Mouse (Mus musculus) 3T3-L1 (cell line): ENCODE data around the gene Prr12.
A peak's percentile ranks its signal among the peaks of the same experiment; 100 is the strongest.
"Not testable (repeated sequence)": the region's sequence is repeated elsewhere in the genome, so short reads cannot be mapped to it uniquely, and the experiment has no call there.

Experiments
- DNase-seq: peaks from one replicate; pipeline ENCODE4 v3.0.0-alpha.2; 2015; ENCODE audit warnings: low read depth, low spot score

Gene Prr12

GRCm38 (mm10) chr7:45052862-45053116, at the start of gene Prr12:
Prr12 (minus strand) TSS chr7:45052881.
- DNase-seq: no peak

- DNase-seq: no peak
Observed at GRCm38 (mm10) chr7:45102441-45102840, 49.8 kb upstream of the Prr12 start.

GRCm38 (mm10) chr7:45100046-45100445, 47.4 kb upstream of the Prr12 start:
- DNase-seq: no peak

- peak; percentile 60 for DNase-seq
Observed at GRCm38 (mm10) chr7:45098541-45099240, 46.0 kb upstream of the Prr12 start.

- DNase-seq: no peak
Observed at GRCm38 (mm10) chr7:45097479-45097878, 44.8 kb upstream of the Prr12 start.

GRCm38 (mm10) chr7:45095965-45096364, 43.3 kb upstream of the Prr12 start:
- DNase-seq: not testable (repeated sequence)

GRCm38 (mm10) chr7:45095367-45095766, 42.7 kb upstream of the Prr12 start:
- no peak for DNase-seq

GRCm38 (mm10) chr7:45094121-45094520, 41.4 kb upstream of the Prr12 start:
- DNase-seq: peak; percentile 27

GRCm38 (mm10) chr7:45093516-45093905, 40.8 kb upstream of the Prr12 start:
- no peak for DNase-seq

GRCm38 (mm10) chr7:45092828-45093515, 40.3 kb upstream of the Prr12 start:
- no peak for DNase-seq

- DNase-seq: peak; percentile 96
Observed at GRCm38 (mm10) chr7:45092048-45092447, 39.4 kb upstream of the Prr12 start, which contains the start of gene Rcn3. Rcn3 (minus strand) TSS chr7:45092221.

GRCm38 (mm10) chr7:45091001-45091990, 38.6 kb upstream of the Prr12 start:
- peak; percentile 66 for DNase-seq

GRCm38 (mm10) chr7:45090251-45090977, 37.7 kb upstream of the Prr12 start:
- DNase-seq: peak; percentile 54

- no peak for DNase-seq
Observed at GRCm38 (mm10) chr7:45088597-45088996, 35.9 kb upstream of the Prr12 start.

GRCm38 (mm10) chr7:45086084-45086483, 33.4 kb upstream of the Prr12 start:
- peak; percentile 27 for DNase-seq

- no peak for DNase-seq
Observed at GRCm38 (mm10) chr7:45083300-45083890, 30.7 kb upstream of the Prr12 start.

GRCm38 (mm10) chr7:45082401-45083299, 30.0 kb upstream of the Prr12 start:
- DNase-seq: no peak

- peak; percentile 58 for DNase-seq
Observed at GRCm38 (mm10) chr7:45081016-45081415, 28.3 kb upstream of the Prr12 start.

GRCm38 (mm10) chr7:45079856-45080255, 27.2 kb upstream of the Prr12 start:
- peak; percentile 88 for DNase-seq

GRCm38 (mm10) chr7:45078513-45078912, 25.8 kb upstream of the Prr12 start:
- peak; percentile 79 for DNase-seq
